Mouse (Mus musculus): ENCODE data around the gene Npas3.

GRCm38 (mm10) chr12:53621271-53621670 lies 372.8 kb downstream of the Npas3 start:
- TF ChIP-seq EP300 (IDR thresholded peaks at IDR 0.05; ENCODE audit: insufficient read depth, low read depth, low read length) = no peak
- TF ChIP-seq POLR2A (IDR thresholded peaks at IDR 0.05; ENCODE audit: insufficient read depth, low read length) = no peak
- TF ChIP-seq CTCF (IDR thresholded peaks at IDR 0.05; ENCODE audit: low read depth, low read length) = no peak

Data from ES-Bruce4 (cell line).